In genomic region chr3:127527465-127528034, GRCm38 (mm10) we compare ENCODE assay signal across 10 mouse cellular contexts. TPM values are rescaled to one million over a fixed set of nuclear protein-coding genes. Genes with fewer than 3 reads are reported as not detected.
DNase-seq lines count a peak whose midpoint lies in the region; ATAC-seq and TF ChIP-seq lines count a peak whose summit lies in the region.
"Had no signal": no experiment of that assay in that cellular context is flagged by ENCODE, and none has a peak within 500 bp of the region (broad histone marks: within the 10 kb centered on the region; RNA-seq: fewer than 3 reads in every experiment).

No protein-coding gene starts in this region.

- H3K4me1 ChIP-seq in MEL (ENCODE audit: control insufficient read depth in 1 of 2, insufficient read depth in 2 of 2, low read length in 2 of 2), result peaks cover 0 to 11% of the 10 kb centered on the region in 2 experiments; a peak in 2 of 4 replicates
- H3K4me1 ChIP-seq: hindbrain, embryonic 12.5 days had no signal

- no peak for TF ChIP-seq CTCF in MEL (IDR thresholded peaks at IDR 0.05 in 2 of 3, conservative IDR thresholded peaks at IDR 0.05 in 1 of 3; ENCODE audit: control insufficient read depth in 1 of 3, insufficient read depth in 1 of 3, low read depth in 2 of 3, low read length in 3 of 3, poor library complexity in 1 of 3, severe bottlenecking in 1 of 3)
- no peak for TF ChIP-seq CTCF in left cerebral cortex, adult 2 months (IDR thresholded peaks at IDR 0.05)

- 0 out of 2 replicates have a peak, but pooled peaks have one; percentile 52 for ATAC-seq in cerebellum, adult (ENCODE audit: insufficient number of reproducible peaks, low FRiP score, low TSS enrichment)

- no peak for DNase-seq in cerebellum, postnatal 4 days (ENCODE audit: low spot score in 2 of 2)
- peak; percentile 1 for DNase-seq in kidney, postnatal 14 days
- DNase-seq in kidney, postnatal 4 days, result no peak
- no peak for DNase-seq in MEL (ENCODE audit: low read depth, low spot score)
- peak; percentile 67 for DNase-seq in heart, adult 8-10 months (ENCODE audit: low spot score)
- no peak for DNase-seq in ovary, postnatal 36 days (ENCODE audit: low spot score)
- DNase-seq in left cerebral cortex, adult 2 months (ENCODE audit: extremely low spot score in 1 of 2, low spot score in 2 of 2), result no peak

- no peaks in the 10 kb centered on the region for H3K9me3 ChIP-seq in MEL (replicated peaks; ENCODE audit: insufficient read depth, low read length)
- H3K9me3 ChIP-seq: hindbrain, embryonic 12.5 days had no signal

- no peaks in the 10 kb centered on the region for H3K79me2 ChIP-seq in MEL (ENCODE audit: control insufficient read depth, insufficient read depth, low read length, poor library complexity)

- intact Hi-C loops in left cerebral cortex, adult 2 months (cut with DNase I), result no loop called here

- no peak overlapping the region for H3K27ac ChIP-seq in MEL (ENCODE audit: control insufficient read depth, low read depth, low read length)
- H3K27ac ChIP-seq in left cerebral cortex, adult 2 months, result no peak overlapping the region
- H3K27ac ChIP-seq: hindbrain, embryonic 12.5 days had no signal

- TF ChIP-seq EP300 in MEL (IDR thresholded peaks at IDR 0.05; ENCODE audit: low read depth in 1 of 2, low read length in 2 of 2), result no peak

- TF ChIP-seq RAD21 in MEL (IDR thresholded peaks at IDR 0.05; ENCODE audit: low read depth, low read length), result no peak

- no peak overlapping the region for H3K4me3 ChIP-seq in MEL (ENCODE audit: control insufficient read depth in 1 of 2, insufficient read depth in 1 of 2, low read depth in 2 of 2, low read length in 2 of 2)
- H3K4me3 ChIP-seq in left cerebral cortex, adult 2 months, result no peak overlapping the region
- H3K4me3 ChIP-seq: hindbrain, embryonic 12.5 days; myocyte had no signal

- H3K36me3 ChIP-seq in MEL (ENCODE audit: control insufficient read depth in 1 of 2, insufficient read depth in 2 of 2, low read length in 2 of 2), result no peaks in the 10 kb centered on the region
- H3K36me3 ChIP-seq: hindbrain, embryonic 12.5 days had no signal

- TF ChIP-seq POLR2A in MEL (IDR thresholded peaks at IDR 0.05; ENCODE audit: control insufficient read depth in 1 of 2, insufficient read depth in 1 of 2, low read depth in 1 of 2, low read length in 2 of 2, poor library complexity in 1 of 2), result no peak

- no peak overlapping the region for H3K9ac ChIP-seq in MEL (ENCODE audit: control insufficient read depth, low read depth, low read length, poor library complexity, severe bottlenecking)
- H3K9ac ChIP-seq: hindbrain, embryonic 12.5 days had no signal

- no peaks in the 10 kb centered on the region for H3K27me3 ChIP-seq in MEL (ENCODE audit: control insufficient read depth in 1 of 2, insufficient read depth in 2 of 2, low read length in 2 of 2)
- H3K27me3 ChIP-seq: hindbrain, embryonic 12.5 days had no signal

TF ChIP-seq in MEL, 35 proteins besides CTCF, POLR2A, EP300 and RAD21:
- no peak for TF ChIP-seq GATA1 (IDR thresholded peaks at IDR 0.05; ENCODE audit: low read depth, low read length)
- peak; percentile 20; the same call in 1 of the 2 replicates for TF ChIP-seq MAX (IDR thresholded peaks at IDR 0.05; ENCODE audit: low read length)
- TF ChIP-seq USF1 (IDR thresholded peaks at IDR 0.05; ENCODE audit: low read depth, low read length), result peak; percentile 60; the same call in 1 of the 2 replicates
- TF ChIP-seq SMC3 (IDR thresholded peaks at IDR 0.05; ENCODE audit: low read depth, low read length), result no peak
TF ChIP-seq in MEL: peak in this region for 2.

RNA-seq across cellular contexts. Expression of gene Larp7, which starts 25.6 kb away (rescaled TPM):
- total RNA-seq in MEL (2012; rRNA removed), result 44.2 and 50.5 TPM in 2 replicates
- 100 to 1,000 TPM in 1 of 2 experiments, 10 to 100 TPM in 1; 61.3 to 252 TPM for polyA plus RNA-seq in MEL (2012; ENCODE audit: insufficient read depth in 1 of 2, insufficient read length in 2 of 2, low read depth in 1 of 2, low replicate concordance in 2 of 2, missing spikeins in 1 of 2)
- total RNA-seq in heart, adult 8-10 months (2022), result 10 to 100 TPM; 19.6 to 24.9 (median 22.9) TPM
- total RNA-seq in left cerebral cortex, adult 2 months (2021), result 10 to 100 TPM; 16.8 to 19.2 TPM

RNA-seq across cellular contexts. Expression of gene Zgrf1, which starts 25.7 kb away (rescaled TPM):
- total RNA-seq in MEL (2012; rRNA removed), result 5.7 and 6.7 TPM in 2 replicates
- 1 to 10 TPM in 1 of 2 experiments, not detected in 1; 8.2 TPM for polyA plus RNA-seq in MEL (2012; ENCODE audit: insufficient read depth in 1 of 2, insufficient read length in 2 of 2, low read depth in 1 of 2, low replicate concordance in 2 of 2, missing spikeins in 1 of 2)
- under 1 TPM; 0.63 to 0.97 (median 0.76) TPM for total RNA-seq in heart, adult 8-10 months (2022)
- total RNA-seq in left cerebral cortex, adult 2 months (2021), result 1 to 10 TPM; 2.6 to 3.5 TPM

RNA-seq across cellular contexts. Expression of gene Ank2, which starts 28.4 kb away (rescaled TPM):
- total RNA-seq in MEL (2012; rRNA removed), result 4.0 and 4.5 TPM in 2 replicates
- 1 to 10 TPM in 1 of 2 experiments, not detected in 1; 2.7 TPM for polyA plus RNA-seq in MEL (2012; ENCODE audit: insufficient read depth in 1 of 2, insufficient read length in 2 of 2, low read depth in 1 of 2, low replicate concordance in 2 of 2, missing spikeins in 1 of 2)
- 100 to 1,000 TPM; 297 to 377 (median 334) TPM for total RNA-seq in heart, adult 8-10 months (2022)
- total RNA-seq in left cerebral cortex, adult 2 months (2021), result 100 to 1,000 TPM; 905 to 916 TPM

Comparison
In these comparisons a context has a peak if more than half of its experiments do, and no peak if none do; other contexts are left out.
1. DNase-seq: peak in kidney, postnatal 14 days (single experiment) and heart, adult 8-10 months (single experiment); none in cerebellum, postnatal 4 days (0 of 2), kidney, postnatal 4 days (0 of 2), MEL (single experiment), ovary, postnatal 36 days (single experiment) and left cerebral cortex, adult 2 months (0 of 2).
2. RNA of gene Ank2, which starts 28.4 kb away (total RNA-seq): 905 to 916 TPM in left cerebral cortex, adult 2 months and 297 to 377 TPM in heart, adult 8-10 months; 4.0 to 4.5 TPM in MEL; every median in the first group is over 10 times any median in the second.